Mouse (Mus musculus) ES-Bruce4 (cell line): ENCODE measurements around the gene Kcnd2. TPM values are rescaled to one million over a fixed set of nuclear protein-coding genes. Genes with fewer than 3 reads are reported as not detected.

Experiments
- H3K27ac ChIP-seq: 2 replicates; pipeline ENCODE4 v1.5.1; 2012; ENCODE audit warnings: low read length, inconsistent platforms; ENCODE audit not compliant: insufficient read depth
- H3K27me3 ChIP-seq: 2 replicates; pipeline ENCODE4 v1.6.1; 2012; ENCODE audit warnings: mild to moderate bottlenecking, low read length, inconsistent platforms; ENCODE audit not compliant: control insufficient read depth, poor library complexity, insufficient read depth, severe bottlenecking
- H3K36me3 ChIP-seq: 2 replicates; pipeline ENCODE4 v1.6.1; 2012; ENCODE audit warnings: inconsistent platforms, mild to moderate bottlenecking, low read length, moderate library complexity; ENCODE audit not compliant: control insufficient read depth, poor library complexity, insufficient read depth, severe bottlenecking
- H3K4me1 ChIP-seq: one replicate; pipeline ENCODE4 v1.8.1; 2011; ENCODE audit warnings: low read length; ENCODE audit not compliant: control insufficient read depth, insufficient read depth
- H3K4me3 ChIP-seq: 2 replicates; pipeline ENCODE4 v1.5.1; 2011; ENCODE audit warnings: low read depth, mild to moderate bottlenecking, low read length
- H3K9ac ChIP-seq: 2 replicates; pipeline ENCODE4 v1.6.1; 2012; ENCODE audit warnings: low read depth, mild to moderate bottlenecking, inconsistent platforms; ENCODE audit not compliant: poor library complexity, severe bottlenecking
- H3K9me3 ChIP-seq: replicated peaks from 2 replicates; pipeline ENCODE4 v1.6.1; 2012; ENCODE audit warnings: mild to moderate bottlenecking, low read length, inconsistent platforms; ENCODE audit not compliant: control insufficient read depth, poor library complexity, insufficient read depth, severe bottlenecking
- CTCF ChIP-seq: IDR thresholded peaks from one replicate; pipeline ENCODE4 v1.8.1; 2011; ENCODE audit warnings: low read depth, low read length
- EP300 ChIP-seq: IDR thresholded peaks from 2 replicates; pipeline ENCODE4 v1.6.1; 2011; ENCODE audit warnings: low read depth, low read length; ENCODE audit not compliant: insufficient read depth
- POLR2A ChIP-seq: IDR thresholded peaks from one replicate; pipeline ENCODE4 v1.8.1; 2011; ENCODE audit warnings: low read length; ENCODE audit not compliant: insufficient read depth
- polyA plus RNA-seq: library from polyadenylated mRNA; stranded (reverse); fragments of >200 nt; gene quantifications from 2 replicates; pipeline ENCODE4 v1.2.4, GENCODE M21; 2011; ENCODE audit warnings: low read depth; ENCODE audit not compliant: missing spikeins, insufficient read depth, insufficient read length

Kcnd2 gene
- polyA plus RNA-seq, 1 experiment = not detected

- Histone ChIP-seq H3K9ac (no peak overlapping the region), H3K9me3 (no peaks in the 10 kb centered on the region), H3K27ac (no peak overlapping the region), H3K4me3 (no peak overlapping the region), H3K27me3 (no peaks in the 10 kb centered on the region), H3K4me1 (no peaks in the 10 kb centered on the region), H3K36me3 (no peaks in the 10 kb centered on the region)
- TF ChIP-seq CTCF (no peak), POLR2A (no peak), EP300 (no peak)
Observed at GRCm38 (mm10) chr6:21471891-21472544, 256.7 kb downstream of the Kcnd2 start.

- no peaks in the 10 kb centered on the region for H3K36me3 ChIP-seq
- H3K9me3 ChIP-seq = no peaks in the 10 kb centered on the region
- H3K27ac ChIP-seq = no peak overlapping the region
- no peak overlapping the region for H3K9ac ChIP-seq
- H3K4me3 ChIP-seq = no peak overlapping the region
- H3K4me1 ChIP-seq = no peaks in the 10 kb centered on the region
- TF ChIP-seq EP300 = no peak
- TF ChIP-seq POLR2A = no peak
- TF ChIP-seq CTCF = no peak
- no peaks in the 10 kb centered on the region; the same call in 1 of the 2 replicates for H3K27me3 ChIP-seq
Observed at GRCm38 (mm10) chr6:21482714-21483113, 267.4 kb downstream of the Kcnd2 start.

- no peak overlapping the region for H3K9ac ChIP-seq
- H3K4me3 ChIP-seq = no peak overlapping the region
- H3K9me3 ChIP-seq = no peaks in the 10 kb centered on the region; the same call in 1 of the 2 replicates
- TF ChIP-seq CTCF = no peak
- no peak overlapping the region for H3K27ac ChIP-seq
- H3K4me1 ChIP-seq = no peaks in the 10 kb centered on the region
- H3K36me3 ChIP-seq = no peaks in the 10 kb centered on the region
- H3K27me3 ChIP-seq = no peaks in the 10 kb centered on the region; the same call in 1 of the 2 replicates
Observed at GRCm38 (mm10) chr6:21488536-21488935, 273.2 kb downstream of the Kcnd2 start.

GRCm38 (mm10) chr6:21502921-21503320 is 287.6 kb downstream of the Kcnd2 start:
- Histone ChIP-seq H3K9ac (no peak overlapping the region), H3K9me3 (no peaks in the 10 kb centered on the region), H3K36me3 (no peaks in the 10 kb centered on the region), H3K27me3 (no peaks in the 10 kb centered on the region), H3K27ac (no peak overlapping the region), H3K4me1 (no peaks in the 10 kb centered on the region), H3K4me3 (no peak overlapping the region)
- no peak for TF ChIP-seq CTCF
- TF ChIP-seq POLR2A = no peak
- TF ChIP-seq EP300 = no peak

GRCm38 (mm10) chr6:21510621-21511239 is 295.4 kb downstream of the Kcnd2 start:
- no peak for TF ChIP-seq CTCF
- H3K27me3 ChIP-seq = no peaks in the 10 kb centered on the region
- H3K9ac ChIP-seq = no peak overlapping the region
- no peak overlapping the region for H3K27ac ChIP-seq
- no peaks in the 10 kb centered on the region for H3K36me3 ChIP-seq
- no peaks in the 10 kb centered on the region for H3K4me1 ChIP-seq
- no peaks in the 10 kb centered on the region for H3K9me3 ChIP-seq
- H3K4me3 ChIP-seq = no peak overlapping the region

- H3K9me3 ChIP-seq = no peaks in the 10 kb centered on the region
- H3K27ac ChIP-seq = no peak overlapping the region
- TF ChIP-seq POLR2A (no peak), CTCF (no peak)
- no peaks in the 10 kb centered on the region for H3K36me3 ChIP-seq
- no peaks in the 10 kb centered on the region for H3K4me1 ChIP-seq
- no peaks in the 10 kb centered on the region for H3K27me3 ChIP-seq
- no peak overlapping the region for H3K4me3 ChIP-seq
- no peak overlapping the region for H3K9ac ChIP-seq
Observed at GRCm38 (mm10) chr6:21520351-21520750, 305.0 kb downstream of the Kcnd2 start.
